Mouse (Mus musculus): ENCODE results near the gene Tomm7. TPM values are rescaled to one million over a fixed set of nuclear protein-coding genes. Genes with fewer than 3 reads are reported as not detected.

Gene Tomm7
- polyA plus RNA-seq (2015; fragmentation: Nextera tagmentation; extraction: Ambion mirVana) = 76.4 and 78.2 TPM in 2 replicates

GRCm38 (mm10) chr5:23843674-23844530 lies at the start of gene Tomm7:
Tomm7 (minus strand) TSS chr5:23844161.

Other genes starting within 250 kb of the Tomm7 start
- gene Srpk2, start 159.5 kb downstream of the Tomm7 start, polyA plus RNA-seq (2015; fragmentation: Nextera tagmentation; extraction: Ambion mirVana) = 28.6 and 32.3 TPM in 2 replicates
- 12.3 and 13.9 TPM in 2 replicates for gene Pus7, start 60.5 kb downstream of the Tomm7 start, polyA plus RNA-seq (2015; fragmentation: Nextera tagmentation; extraction: Ambion mirVana)
- gene Rint1, start 56.5 kb downstream of the Tomm7 start, polyA plus RNA-seq (2015; fragmentation: Nextera tagmentation; extraction: Ambion mirVana) = 17.5 and 18.4 TPM in 2 replicates
- 11.4 and 12.8 TPM in 2 replicates for gene Fam126a, start 186.5 kb upstream of the Tomm7 start, polyA plus RNA-seq (2015; fragmentation: Nextera tagmentation; extraction: Ambion mirVana)

Data from skeletal muscle tissue, postnatal 0 days (tissue).